Mouse (Mus musculus): ENCODE measurements around the gene Sp140. TPM values are rescaled to one million over a fixed set of nuclear protein-coding genes. Genes with fewer than 3 reads are reported as not detected.
"Not testable (repeated sequence)": the region's sequence is repeated elsewhere in the genome, so short reads cannot be mapped to it uniquely, and the experiment has no call there.

Sp140 gene
- polyA plus RNA-seq (2011; ENCODE audit: insufficient read depth, insufficient read length, low replicate concordance, missing spikeins): 54.4 and 87.5 TPM in 2 replicates

DNA sequence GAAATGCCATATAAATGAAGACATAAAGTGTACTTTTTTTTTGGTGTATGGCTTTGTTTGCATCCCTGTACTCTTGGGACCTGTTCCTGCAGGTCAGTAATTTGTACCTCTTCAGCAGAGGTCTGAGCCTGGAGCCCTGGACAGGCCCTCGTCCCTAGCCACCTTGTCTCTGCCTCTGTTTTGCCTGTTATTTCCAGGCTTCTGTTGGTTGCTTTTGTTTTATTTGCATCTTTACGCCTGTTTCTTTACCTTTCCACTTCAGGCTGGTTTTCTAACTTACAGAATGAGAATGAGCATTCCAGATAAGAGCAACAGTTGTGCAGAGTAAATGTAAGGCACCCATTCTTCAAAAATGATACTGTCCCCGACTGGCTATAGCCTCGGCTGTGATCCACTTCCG, at the start of gene Sp140:
Gene Sp140 (plus strand): TSS at position 301 of the 400 bp plus-strand sequence.
- H3K4me1 ChIP-seq (ENCODE audit: control insufficient read depth, insufficient read depth, low read length): not testable (repeated sequence)
- Histone ChIP-seq H3K27ac (ENCODE audit: control insufficient read depth, insufficient read depth, low read depth, low read length, poor library complexity) (peak within 1 kb of the TSS; percentile 73), H3K4me3 (replicated peaks; ENCODE audit: control insufficient read depth, low read depth, low read length) (peak within 1 kb of the TSS; percentile 55)
- 46% methylated on average over 1 of the region's 5 CpGs for WGBS

- WGBS: 71% methylated on average over 4 of the region's 4 CpGs
- H3K4me1 ChIP-seq (ENCODE audit: control insufficient read depth, insufficient read depth, low read length); H3K4me3 ChIP-seq (replicated peaks; ENCODE audit: control insufficient read depth, low read depth, low read length); H3K27ac ChIP-seq (ENCODE audit: control insufficient read depth, insufficient read depth, low read depth, low read length, poor library complexity): not testable (repeated sequence)
Observed at GRCm38 (mm10) chr1:85555261-85555660, 44.9 kb upstream of the Sp140 start.

DNA sequence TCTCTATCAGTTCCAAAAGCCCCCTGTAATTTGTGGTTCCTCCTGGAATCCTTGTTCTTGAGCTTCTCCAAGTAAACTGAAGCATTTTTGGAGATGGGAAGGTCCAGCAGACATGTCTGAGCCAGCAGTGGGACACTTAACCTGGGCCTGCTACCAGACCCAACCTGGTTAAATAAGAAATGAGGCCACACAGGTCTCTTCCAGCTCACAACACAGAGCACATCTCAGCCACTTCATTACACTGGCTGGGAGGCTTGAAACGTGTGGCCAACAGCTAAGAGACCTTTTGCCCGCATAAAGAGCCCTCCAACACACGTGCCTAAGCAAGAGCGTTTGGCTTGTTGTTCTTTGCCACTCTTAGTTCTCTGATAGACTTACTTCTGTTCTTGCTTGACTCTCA, 26.6 kb upstream of the Sp140 start:
- H3K4me3 ChIP-seq (replicated peaks; ENCODE audit: control insufficient read depth, low read depth, low read length); H3K4me1 ChIP-seq (ENCODE audit: control insufficient read depth, insufficient read depth, low read length); H3K27ac ChIP-seq (ENCODE audit: control insufficient read depth, insufficient read depth, low read depth, low read length, poor library complexity): not testable (repeated sequence)
- WGBS: 69% methylated on average over 4 of the region's 4 CpGs

- H3K27ac ChIP-seq (ENCODE audit: control insufficient read depth, insufficient read depth, low read depth, low read length, poor library complexity); H3K4me1 ChIP-seq (ENCODE audit: control insufficient read depth, insufficient read depth, low read length); H3K4me3 ChIP-seq (replicated peaks; ENCODE audit: control insufficient read depth, low read depth, low read length): not testable (repeated sequence)
- 70% methylated on average over 2 of the region's 3 CpGs for WGBS
Observed at GRCm38 (mm10) chr1:85575376-85575775, 24.8 kb upstream of the Sp140 start, which contains the start of gene G530012D18Rik. G530012D18Rik (plus strand) TSS chr1:85575676.

DNA sequence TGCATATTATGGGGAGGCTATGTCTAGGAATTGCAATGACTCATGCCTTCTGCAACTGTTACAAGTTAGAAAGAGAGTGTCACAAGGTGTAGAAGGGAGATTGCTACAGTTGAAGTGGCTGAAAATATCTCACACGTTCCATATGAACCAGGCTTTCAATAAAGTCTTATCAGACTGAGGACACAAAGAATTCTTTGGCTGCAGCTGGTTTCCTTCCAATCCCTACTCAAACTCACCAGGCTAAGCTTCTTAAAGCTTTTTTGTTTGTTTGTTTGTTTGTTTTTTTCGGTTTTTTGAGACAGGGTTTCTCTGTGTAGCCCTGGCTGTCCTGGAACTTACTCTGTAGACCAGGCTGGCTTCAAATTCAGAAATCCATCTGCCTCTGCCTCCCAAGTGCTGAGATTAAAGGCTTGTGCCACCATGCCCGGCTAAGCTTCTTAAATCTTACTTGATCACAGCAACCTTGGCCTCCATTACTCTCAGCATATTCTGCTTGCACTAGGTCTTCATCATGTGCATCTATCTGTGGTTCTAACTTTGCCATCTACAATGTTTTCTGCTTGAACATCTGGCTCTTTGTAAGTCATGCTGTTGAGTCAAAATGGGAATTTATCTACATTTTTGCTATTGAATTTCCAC, 21.7 kb upstream of the Sp140 start:
- WGBS: 44% methylated on average over 3 of the region's 3 CpGs
- not testable (repeated sequence) for H3K27ac ChIP-seq (ENCODE audit: control insufficient read depth, insufficient read depth, low read depth, low read length, poor library complexity)

DNA sequence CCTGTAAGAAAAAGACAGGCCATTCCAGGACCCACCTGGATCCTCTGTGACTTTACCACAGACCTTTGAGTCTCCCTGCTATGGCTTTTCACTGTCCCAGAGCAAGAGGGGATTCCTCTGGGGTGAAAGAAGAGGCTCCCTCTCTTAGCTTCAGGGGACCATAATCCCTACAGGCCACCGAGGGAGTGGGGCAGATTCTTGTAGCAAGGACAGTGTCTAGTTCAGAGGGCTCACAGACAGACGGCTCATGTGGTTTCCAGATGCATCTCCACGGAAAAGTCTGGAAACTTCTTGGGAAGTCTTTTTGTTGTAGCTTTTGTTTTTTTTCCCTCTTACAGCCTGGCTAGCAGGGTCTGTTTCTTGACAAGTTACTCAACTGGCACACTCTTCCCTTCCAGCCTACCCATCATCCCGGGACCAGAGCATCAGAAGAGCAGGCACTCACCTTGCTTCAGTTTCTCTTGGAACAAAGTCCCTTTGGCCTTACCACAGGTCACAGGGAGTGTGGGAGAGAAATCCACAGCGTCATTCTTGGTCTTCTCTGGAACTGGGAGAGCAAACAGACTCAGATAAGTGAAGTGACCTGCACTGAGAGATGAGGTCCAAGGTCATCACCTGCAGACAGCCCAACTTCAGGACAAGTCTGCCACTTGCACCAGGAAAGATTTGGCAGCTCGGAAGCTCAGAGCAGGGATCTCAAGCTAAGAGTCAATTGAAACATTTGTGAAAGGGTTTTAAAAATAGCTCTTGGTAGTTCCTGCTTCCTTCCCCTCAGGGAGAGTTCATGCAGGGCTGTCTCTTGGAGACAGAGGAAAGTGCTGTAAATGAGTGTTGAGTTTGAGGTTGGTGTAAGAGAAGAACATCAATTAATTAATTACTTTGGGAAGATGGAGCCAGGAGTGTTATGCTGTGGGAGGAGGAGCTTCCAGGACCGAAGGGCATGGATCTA, 20.7 kb upstream of the Sp140 start:
- not testable (repeated sequence) for H3K4me3 ChIP-seq (replicated peaks; ENCODE audit: control insufficient read depth, low read depth, low read length); H3K27ac ChIP-seq (ENCODE audit: control insufficient read depth, insufficient read depth, low read depth, low read length, poor library complexity); H3K4me1 ChIP-seq (ENCODE audit: control insufficient read depth, insufficient read depth, low read length)
- WGBS: 80% methylated on average over 6 of the region's 7 CpGs

More for the DNA sequence above, 21.7 kb upstream of the Sp140 start:
- H3K4me1 ChIP-seq (ENCODE audit: control insufficient read depth, insufficient read depth, low read length); H3K4me3 ChIP-seq (replicated peaks; ENCODE audit: control insufficient read depth, low read depth, low read length): not testable (repeated sequence)

GRCm38 (mm10) chr1:85580148-85580534, 20.0 kb upstream of the Sp140 start:
- not testable (repeated sequence) for H3K4me1 ChIP-seq (ENCODE audit: control insufficient read depth, insufficient read depth, low read length); H3K4me3 ChIP-seq (replicated peaks; ENCODE audit: control insufficient read depth, low read depth, low read length); H3K27ac ChIP-seq (ENCODE audit: control insufficient read depth, insufficient read depth, low read depth, low read length, poor library complexity)
- WGBS: 61% methylated on average over 3 of the region's 4 CpGs

DNA sequence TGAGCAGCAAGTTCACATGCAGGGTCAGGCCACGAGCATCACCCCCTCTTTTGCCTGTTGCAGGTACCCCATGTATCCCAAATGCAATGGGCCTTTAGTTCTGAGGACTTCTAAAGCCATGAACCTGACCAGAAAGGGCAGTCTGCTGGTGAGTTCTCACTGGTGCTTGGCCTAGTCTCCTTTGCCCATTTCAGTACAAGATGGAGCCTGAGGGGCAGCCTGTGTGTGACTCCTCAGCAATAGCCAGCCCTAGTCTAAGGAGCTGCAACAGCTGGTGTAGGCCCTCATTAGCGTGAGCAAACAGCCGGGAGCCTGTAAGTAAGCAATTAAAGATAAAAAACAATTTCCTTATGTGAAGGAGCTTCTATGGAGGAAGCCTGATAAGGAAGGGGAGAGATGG, 19.6 kb upstream of the Sp140 start:
- not testable (repeated sequence) for H3K4me1 ChIP-seq (ENCODE audit: control insufficient read depth, insufficient read depth, low read length); H3K27ac ChIP-seq (ENCODE audit: control insufficient read depth, insufficient read depth, low read depth, low read length, poor library complexity); H3K4me3 ChIP-seq (replicated peaks; ENCODE audit: control insufficient read depth, low read depth, low read length)
- WGBS: 70% methylated on average over 3 of the region's 3 CpGs

GRCm38 (mm10) chr1:85581518-85581917, 18.7 kb upstream of the Sp140 start:
- not testable (repeated sequence) for H3K4me3 ChIP-seq (replicated peaks; ENCODE audit: control insufficient read depth, low read depth, low read length); H3K4me1 ChIP-seq (ENCODE audit: control insufficient read depth, insufficient read depth, low read length); H3K27ac ChIP-seq (ENCODE audit: control insufficient read depth, insufficient read depth, low read depth, low read length, poor library complexity)
- 34% methylated on average over 5 of the region's 5 CpGs for WGBS

- H3K4me3 ChIP-seq (replicated peaks; ENCODE audit: control insufficient read depth, low read depth, low read length); H3K4me1 ChIP-seq (ENCODE audit: control insufficient read depth, insufficient read depth, low read length); H3K27ac ChIP-seq (ENCODE audit: control insufficient read depth, insufficient read depth, low read depth, low read length, poor library complexity): not testable (repeated sequence)
- 71% methylated on average over 1 of the region's 2 CpGs for WGBS
Observed at GRCm38 (mm10) chr1:85588697-85589096, 11.5 kb upstream of the Sp140 start.

DNA sequence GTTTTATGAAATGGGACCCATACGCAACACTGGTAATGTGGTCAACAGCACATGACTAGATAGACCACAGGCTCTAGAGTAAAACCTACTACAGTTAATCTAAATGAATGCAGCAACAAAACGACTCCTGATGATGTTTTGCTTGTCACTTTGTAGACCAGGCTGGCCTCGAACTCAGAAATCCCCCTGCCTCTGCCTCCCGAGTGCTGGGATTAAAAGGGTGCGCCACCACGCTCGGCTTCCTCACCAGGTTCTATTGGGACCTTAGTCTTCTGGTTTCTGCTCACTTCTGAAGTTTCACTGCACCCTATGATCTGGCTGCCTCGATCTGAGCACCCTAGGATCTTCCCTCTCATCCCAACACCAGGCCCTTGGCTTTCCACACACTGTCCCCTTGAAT, 7.7 kb upstream of the Sp140 start:
- not testable (repeated sequence) for H3K4me1 ChIP-seq (ENCODE audit: control insufficient read depth, insufficient read depth, low read length); H3K27ac ChIP-seq (ENCODE audit: control insufficient read depth, insufficient read depth, low read depth, low read length, poor library complexity); H3K4me3 ChIP-seq (replicated peaks; ENCODE audit: control insufficient read depth, low read depth, low read length)
- WGBS: 72% methylated on average over 8 of the region's 8 CpGs

DNA sequence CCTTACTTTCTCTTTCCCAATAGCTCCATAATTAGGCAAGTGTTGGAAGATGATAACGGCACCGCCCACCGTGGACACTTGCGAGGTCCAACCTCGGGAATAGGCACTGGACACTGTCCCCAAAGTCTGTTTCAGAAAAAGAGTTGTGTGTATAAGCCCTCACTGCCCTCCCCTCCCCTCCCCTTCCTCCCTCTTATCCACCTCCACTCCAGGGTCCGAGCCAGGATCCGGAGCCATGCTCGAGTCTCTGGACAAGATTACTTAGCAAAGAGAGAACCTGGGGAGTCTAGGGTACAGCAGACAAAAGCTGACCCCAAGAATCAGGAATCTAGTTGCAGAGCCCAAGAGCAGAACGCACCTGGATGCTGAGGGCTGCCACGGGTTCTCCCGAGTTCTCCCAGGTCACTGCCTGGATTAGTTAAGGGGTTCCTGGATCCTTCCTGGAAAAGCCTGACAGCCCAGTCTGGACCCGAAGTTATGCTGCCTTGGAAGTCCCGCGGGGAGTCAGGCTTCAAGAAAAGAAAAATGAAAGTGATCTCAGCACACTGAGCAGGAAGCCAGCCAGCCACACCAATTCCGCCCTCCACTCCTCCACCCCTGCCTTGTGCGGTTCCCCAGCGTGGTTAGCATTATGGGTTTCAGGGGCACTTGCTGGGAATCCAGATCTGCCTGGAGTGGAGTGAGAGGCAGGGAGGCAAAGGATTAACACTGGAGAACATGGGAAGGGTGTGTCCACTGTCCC, 1.7 kb upstream of the Sp140 start, which contains the start of gene Sp110:
Gene Sp110 (minus strand): TSS at position 547 of the 742 bp plus-strand sequence.
- H3K4me1 ChIP-seq (ENCODE audit: control insufficient read depth, insufficient read depth, low read length); H3K4me3 ChIP-seq (replicated peaks; ENCODE audit: control insufficient read depth, low read depth, low read length); H3K27ac ChIP-seq (ENCODE audit: control insufficient read depth, insufficient read depth, low read depth, low read length, poor library complexity): not testable (repeated sequence)
- 40% methylated on average over 17 of the region's 17 CpGs for WGBS

DNA sequence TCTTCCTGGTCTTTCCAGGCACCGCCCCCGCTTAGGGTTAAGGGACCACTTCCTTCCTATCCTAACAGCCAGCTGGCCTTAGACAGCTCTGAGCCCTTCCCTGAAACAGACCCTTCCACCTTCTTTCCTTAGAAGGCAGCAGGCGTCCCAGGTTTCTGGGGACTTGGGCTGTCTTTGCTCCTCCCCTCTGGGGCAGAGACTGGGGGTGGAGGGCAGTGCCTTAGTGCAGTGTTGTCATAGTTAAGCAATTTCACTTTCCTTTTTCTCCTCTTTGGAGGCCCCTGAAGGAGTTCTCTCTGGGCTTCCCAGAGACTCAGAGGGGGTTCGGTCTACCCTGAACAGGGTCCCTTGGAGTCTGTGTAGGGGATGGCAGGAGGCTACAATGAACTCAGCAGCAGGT, 616 bp downstream of the Sp140 start:
- peak overlapping the region; percentile 55 for H3K4me3 ChIP-seq (replicated peaks; ENCODE audit: control insufficient read depth, low read depth, low read length)
- peak overlapping the region; percentile 73 for H3K27ac ChIP-seq (ENCODE audit: control insufficient read depth, insufficient read depth, low read depth, low read length, poor library complexity)
- WGBS: 32% methylated on average over 4 of the region's 4 CpGs
- H3K4me1 ChIP-seq (ENCODE audit: control insufficient read depth, insufficient read depth, low read length): not testable (repeated sequence)
